Mouse (Mus musculus) right cerebral cortex, postnatal 36 days (tissue): ENCODE data around the gene Abhd13.

ENCODE experiments used
- DNase-seq, 2 experiments: peaks; one replicate each; pipeline ENCODE4 v3.0.0; 2022; ENCODE audit warnings: low spot score in 2 of 2, mixed read lengths in 1 of 2

The Abhd13 gene

DNA sequence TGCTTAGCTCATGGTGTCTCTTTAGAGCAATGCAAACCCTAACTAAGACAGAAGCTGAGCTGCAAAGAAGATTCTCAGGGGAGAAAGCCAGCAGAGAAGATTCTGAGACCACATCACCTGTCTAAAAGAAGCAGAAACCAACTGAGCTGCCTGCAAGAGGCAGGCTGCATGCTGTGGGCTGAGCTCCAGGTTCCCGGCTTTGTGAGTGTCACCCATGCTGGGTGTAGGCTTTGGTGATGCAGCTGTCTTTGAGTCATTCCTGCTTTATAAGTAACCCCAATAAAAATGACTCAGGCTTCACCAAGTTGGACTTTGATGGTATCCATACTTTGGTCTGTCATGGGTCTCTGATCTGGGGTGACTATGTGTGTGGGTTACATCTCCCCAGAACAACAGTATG lies 38.7 kb downstream of the Abhd13 start:
- DNase-seq: no peak

- peak; percentile 21 to 36 for DNase-seq
These were observed 39.7 kb downstream of the Abhd13 start for GRCm38 (mm10) chr8:10017231-10017630.

DNA sequence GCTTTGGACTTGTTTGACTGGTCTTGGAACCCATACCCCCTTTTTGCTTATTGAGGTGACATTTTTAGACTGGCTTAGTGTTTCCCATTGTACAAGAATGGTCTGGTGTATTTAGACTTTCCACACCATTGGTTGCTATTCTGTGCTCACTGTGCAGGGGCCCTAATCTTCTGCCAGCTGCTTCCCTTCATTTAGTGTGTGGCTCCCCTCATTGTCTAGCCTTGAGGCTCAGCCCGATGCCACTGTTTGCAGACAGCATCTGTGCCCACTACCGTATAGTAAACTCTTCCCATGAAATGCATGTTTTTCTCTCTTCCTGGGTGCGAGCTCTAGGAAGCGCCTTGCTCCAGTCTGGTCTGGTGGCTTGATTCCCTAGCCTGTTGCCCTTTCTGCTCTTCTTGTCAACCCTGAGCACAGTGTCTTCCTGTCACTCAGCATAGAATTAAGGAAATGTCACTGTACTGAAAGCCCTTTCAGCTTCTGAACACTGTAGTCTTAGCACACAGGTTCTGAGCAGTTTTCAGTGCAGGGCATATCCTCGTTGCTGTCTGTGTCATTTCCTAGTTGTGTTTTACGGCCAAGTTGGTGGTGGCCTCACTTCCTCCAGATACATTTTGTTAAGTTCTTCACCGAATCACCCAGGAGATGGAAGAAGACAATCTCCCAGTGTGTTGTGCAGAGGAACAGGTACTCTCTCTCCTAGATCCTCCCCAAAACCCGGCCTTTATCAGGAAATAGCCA lies 53.0 kb downstream of the Abhd13 start:
- DNase-seq: no peak

- DNase-seq: no peak
These were observed 53.7 kb downstream of the Abhd13 start for GRCm38 (mm10) chr8:10031177-10031576.

- no peak for DNase-seq
These were observed 63.4 kb downstream of the Abhd13 start for GRCm38 (mm10) chr8:10040866-10041265.
